Mouse (Mus musculus): ENCODE results near the gene Mthfsl.
"Not testable (repeated sequence)": the region's sequence is repeated elsewhere in the genome, so short reads cannot be mapped to it uniquely, and the experiment has no call there.

Gene Mthfsl

DNA sequence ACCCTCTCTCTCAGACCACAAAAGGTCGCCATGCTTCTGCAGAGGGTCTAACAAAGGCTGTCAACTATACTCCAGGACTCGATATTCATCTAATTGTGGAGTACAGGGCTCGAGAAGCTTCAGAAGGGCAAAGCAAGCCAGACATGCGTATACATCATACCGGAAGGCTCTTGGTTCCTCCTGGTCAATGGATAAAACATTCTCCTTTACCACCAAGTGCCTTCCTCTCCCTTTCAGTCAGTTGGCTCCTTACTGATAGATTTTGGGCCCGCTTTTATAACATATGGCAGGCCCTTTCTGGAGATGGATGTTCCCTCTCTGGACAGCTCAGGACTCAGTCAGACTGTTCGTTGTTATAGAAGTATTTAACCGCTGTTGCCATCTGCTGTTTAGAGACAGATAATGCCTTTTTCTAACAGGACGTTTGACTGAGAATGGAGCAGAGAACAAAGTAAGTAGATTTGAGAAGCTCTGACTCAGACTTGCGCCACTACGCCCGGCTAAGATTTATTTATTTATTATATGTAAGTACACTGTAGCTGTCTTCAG is at the start of gene Mthfsl:
Mthfsl (minus strand) TSS at position 308 of the 549 bp plus-strand sequence.
- in situ Hi-C loops (cut with MboI, MseI), result loop anchor here (5.0 kb wide), 1 partner anchor 173 kb away; the partner anchor contains the start of gene Zfp949

DNA sequence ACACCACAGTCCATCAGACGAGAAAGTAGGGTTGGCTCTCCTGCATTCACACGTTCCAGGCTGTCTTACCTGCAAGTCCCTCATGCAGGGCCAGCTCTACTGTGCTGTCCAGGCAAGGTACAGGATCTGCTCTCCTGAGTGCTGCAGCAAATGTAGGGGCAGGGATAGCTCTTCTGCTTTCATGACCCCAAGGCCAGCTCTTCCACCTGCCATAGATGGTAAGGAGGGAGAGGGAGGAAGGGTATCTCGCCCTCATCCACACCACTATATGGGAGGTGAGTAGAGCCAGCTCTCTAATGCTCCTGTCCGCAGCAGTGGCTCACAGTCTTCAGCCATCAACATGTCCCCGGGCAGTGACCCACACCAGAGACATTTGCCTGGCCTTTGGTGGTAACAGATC is 49.4 kb upstream of the Mthfsl start:
- in situ Hi-C loops (cut with MboI, MseI), result loop anchor here (5.0 kb wide), 1 partner anchor 148 kb away; no protein-coding TSS in a partner anchor

DNA sequence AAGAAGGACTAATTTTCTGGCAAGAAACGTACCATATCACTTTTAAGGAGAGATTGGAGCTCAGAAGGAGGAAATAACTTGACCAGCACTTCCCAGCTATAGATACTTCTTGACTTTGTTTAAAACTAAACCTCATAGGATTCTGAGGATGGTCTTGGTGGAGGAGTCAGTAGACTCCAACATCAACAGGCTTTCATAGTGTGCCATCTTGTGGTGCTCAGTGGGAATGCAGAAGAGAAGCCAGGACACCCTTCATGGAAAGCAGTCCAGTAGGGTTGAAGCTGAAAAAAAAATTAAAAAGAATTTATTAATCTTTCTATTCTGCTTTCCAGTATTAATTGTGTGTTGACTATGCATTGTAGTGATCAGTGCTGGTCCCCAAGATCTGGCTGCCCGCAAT is 26.6 kb upstream of the Mthfsl start:
- in situ Hi-C loops (cut with MboI, MseI), result not testable (repeated sequence)

DNA sequence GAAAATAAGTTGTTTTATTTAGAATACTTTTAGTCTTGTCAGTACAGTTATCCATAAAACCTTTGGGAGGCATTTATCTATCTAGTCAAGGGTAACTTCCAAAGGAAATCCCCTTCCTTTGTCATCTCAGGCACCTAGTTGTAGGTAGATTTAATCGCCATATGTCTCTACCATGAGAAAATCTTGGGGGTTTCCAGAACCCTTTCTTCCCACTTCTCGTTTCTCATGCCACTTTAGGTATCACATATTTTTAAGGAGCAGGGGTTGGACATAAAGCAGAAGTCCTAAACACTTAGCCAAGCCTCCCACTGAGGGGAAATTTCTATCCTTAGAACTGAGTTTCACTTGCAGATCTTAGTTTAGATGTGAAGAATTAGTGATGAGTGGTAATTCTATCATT is 25.9 kb upstream of the Mthfsl start:
- in situ Hi-C loops (cut with MboI, MseI), result not testable (repeated sequence)

GRCm38 (mm10) chr9:88735289-88735688 is 15.2 kb upstream of the Mthfsl start:
- in situ Hi-C loops (cut with MboI, MseI), result loop anchor here (10.0 kb wide), 1 partner anchor 220 kb away; the partner anchor contains the start of gene Bcl2a1a

GRCm38 (mm10) chr9:88733182-88733581 is 13.1 kb upstream of the Mthfsl start:
- in situ Hi-C loops (cut with MboI, MseI), result loop anchor here (10.0 kb wide), 1 partner anchor 222 kb away; the partner anchor contains the start of gene Bcl2a1a

DNA sequence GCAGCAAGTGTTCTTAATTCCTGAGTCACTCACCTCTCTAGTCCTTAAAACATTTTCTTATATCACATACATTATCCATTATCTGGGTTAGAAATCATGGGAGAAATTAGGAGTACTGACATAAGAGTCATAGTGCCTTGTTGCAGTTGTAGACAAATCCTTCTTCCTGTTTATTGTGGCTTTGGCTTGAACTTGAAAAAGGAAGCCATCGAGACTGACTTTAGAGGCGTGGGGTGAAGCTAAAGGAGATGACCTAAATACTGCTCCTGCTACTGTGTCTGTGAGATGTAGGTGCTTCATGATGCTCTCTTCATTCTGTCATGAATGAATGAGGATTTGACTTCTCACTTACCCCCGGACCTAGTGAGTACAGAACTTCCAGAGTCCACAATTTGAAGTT is 12.2 kb upstream of the Mthfsl start:
- in situ Hi-C loops (cut with MboI, MseI), result loop anchor here (10.0 kb wide), 1 partner anchor 222 kb away; the partner anchor contains the start of gene Bcl2a1a

DNA sequence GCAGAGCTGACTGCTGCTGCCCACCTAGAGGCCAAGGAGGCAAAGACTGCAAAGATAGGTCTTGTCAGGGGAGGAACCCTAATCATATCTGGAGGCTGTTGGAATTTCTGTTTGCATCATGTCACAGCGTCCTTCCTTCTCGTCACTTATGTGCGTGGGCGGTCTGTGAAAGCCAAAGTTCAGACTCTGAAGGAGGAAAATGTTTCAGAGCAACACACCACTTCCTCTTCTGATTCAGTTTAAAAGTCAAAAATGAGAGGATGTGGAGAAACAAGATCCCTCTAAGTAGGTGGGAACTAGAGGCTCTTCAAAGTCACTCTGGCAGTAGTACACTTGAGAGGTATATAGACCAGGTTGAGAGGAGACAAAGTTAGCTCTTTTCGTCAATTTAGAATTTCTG is 11.6 kb upstream of the Mthfsl start, which contains the start of gene Bcl2a1d:
Bcl2a1d (minus strand) TSS at position 187 of the 400 bp plus-strand sequence.
- in situ Hi-C loops (cut with MboI, MseI), result loop anchor here (10.0 kb wide), 1 partner anchor 223 kb away; the partner anchor contains the start of gene Bcl2a1a

DNA sequence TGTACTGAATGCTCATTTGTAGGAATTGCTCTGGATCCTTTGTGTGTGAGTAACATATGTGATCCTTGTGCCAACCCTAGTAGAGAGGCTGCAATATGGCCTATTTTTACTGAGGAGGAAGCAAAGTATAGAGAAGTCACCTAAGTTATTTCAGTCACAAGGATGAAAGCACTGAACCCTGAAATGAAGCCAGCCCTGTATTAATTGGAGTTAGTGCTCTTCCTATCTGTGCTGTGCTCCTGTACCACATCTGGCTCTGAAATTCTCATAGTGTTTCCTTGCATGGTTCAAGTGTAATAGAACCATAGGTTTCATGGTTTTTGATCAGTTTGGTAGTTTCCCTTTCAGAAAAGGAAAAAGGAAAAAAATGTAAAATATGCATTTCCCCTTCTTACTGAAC is 8.2 kb upstream of the Mthfsl start:
- in situ Hi-C loops (cut with MboI, MseI), result not testable (repeated sequence)

GRCm38 (mm10) chr9:88721628-88722027 is 1.5 kb upstream of the Mthfsl start:
- in situ Hi-C loops (cut with MboI, MseI), result loop anchor here (5.0 kb wide), 1 partner anchor 174 kb away; the partner anchor contains the start of gene Zfp949

- in situ Hi-C loops (cut with MboI, MseI), result not testable (repeated sequence)
Observed at GRCm38 (mm10) chr9:88719073-88719921, 799 bp downstream of the Mthfsl start.

GRCm38 (mm10) chr9:88718593-88718992 is 1.5 kb downstream of the Mthfsl start:
- in situ Hi-C loops (cut with MboI, MseI), result not testable (repeated sequence)

DNA sequence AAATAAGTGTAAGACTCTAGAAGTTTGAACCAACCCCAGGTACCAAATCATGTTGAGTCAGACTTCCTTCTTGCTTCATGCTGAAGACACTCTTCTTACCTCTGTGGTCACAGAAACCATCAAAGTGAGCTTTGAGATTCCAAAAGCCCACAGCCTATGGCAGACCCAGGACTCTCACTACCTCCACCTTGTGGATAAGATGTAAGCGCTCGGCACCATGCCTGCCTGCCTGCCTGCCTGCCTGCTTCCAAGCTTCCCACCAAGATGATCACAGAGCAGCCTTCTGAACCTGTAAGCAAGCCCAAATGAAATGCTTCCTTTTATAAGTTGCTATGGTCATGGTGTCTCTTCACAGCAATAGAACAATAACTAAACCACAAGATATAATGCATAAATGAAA is 2.0 kb downstream of the Mthfsl start:
- in situ Hi-C loops (cut with MboI, MseI), result not testable (repeated sequence)

DNA sequence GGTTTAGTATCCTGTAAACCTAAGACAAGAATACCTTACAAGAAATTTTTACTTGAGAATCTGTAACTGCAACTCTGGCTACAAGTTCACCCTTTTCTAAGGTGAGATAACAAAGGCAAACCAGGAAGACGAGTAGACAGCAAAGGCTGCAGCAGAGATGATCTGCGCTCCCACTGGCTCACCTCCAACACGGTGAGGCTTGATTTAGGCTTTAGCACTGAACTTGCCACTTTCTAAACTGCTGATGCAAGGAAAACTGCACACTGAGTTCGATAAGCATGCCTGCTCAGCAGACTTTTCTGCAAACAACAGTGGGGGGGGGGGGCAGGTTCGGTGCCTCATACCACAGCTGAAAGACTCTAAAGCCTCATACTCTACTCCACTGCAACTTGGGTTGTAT is 5.6 kb downstream of the Mthfsl start:
- in situ Hi-C loops (cut with MboI, MseI), result loop anchor here (5.0 kb wide), 1 partner anchor 503 kb away; no protein-coding TSS in a partner anchor

DNA sequence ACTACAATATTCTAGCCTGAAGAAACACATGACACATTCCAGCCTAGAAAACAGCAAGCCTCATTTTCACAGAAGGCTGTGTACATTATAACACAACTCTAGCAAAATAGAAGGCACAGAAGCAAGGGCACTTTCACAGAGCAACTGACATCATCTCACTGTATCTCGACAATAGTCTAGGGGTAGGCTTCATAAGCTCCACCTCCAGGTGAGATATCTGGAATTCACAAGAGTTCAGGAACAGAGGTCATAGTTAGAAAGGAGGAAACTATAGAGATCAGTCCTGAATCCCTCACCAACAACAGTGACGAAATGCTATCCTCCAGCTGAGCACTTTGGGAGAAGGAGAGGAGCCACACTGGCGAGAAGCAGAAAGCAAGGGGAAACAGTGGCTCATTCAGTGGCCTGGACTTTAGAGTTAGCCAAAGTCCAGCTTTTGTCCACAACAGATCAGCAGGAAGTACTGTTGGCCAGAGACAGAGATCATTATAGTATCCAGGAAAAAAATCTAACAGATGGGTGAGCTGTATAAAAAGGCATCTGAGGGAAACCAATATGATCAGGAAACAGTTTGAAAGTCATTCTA is 7.8 kb downstream of the Mthfsl start:
- in situ Hi-C loops (cut with MboI, MseI), result loop anchor here (5.0 kb wide), 1 partner anchor 505 kb away; no protein-coding TSS in a partner anchor

- in situ Hi-C loops (cut with MboI, MseI), result loop anchor here (5.0 kb wide), 1 partner anchor 506 kb away; no protein-coding TSS in a partner anchor
Observed at GRCm38 (mm10) chr9:88710910-88711438, 9.1 kb downstream of the Mthfsl start.

GRCm38 (mm10) chr9:88710439-88710838 is 9.7 kb downstream of the Mthfsl start:
- in situ Hi-C loops (cut with MboI, MseI), result loop anchor here (5.0 kb wide), 1 partner anchor 507 kb away; no protein-coding TSS in a partner anchor

GRCm38 (mm10) chr9:88709794-88710193 is 10.3 kb downstream of the Mthfsl start:
- in situ Hi-C loops (cut with MboI, MseI), result loop anchor here (5.0 to 10.0 kb wide), 2 partner anchors 255 to 508 kb away; no protein-coding TSS in a partner anchor

DNA sequence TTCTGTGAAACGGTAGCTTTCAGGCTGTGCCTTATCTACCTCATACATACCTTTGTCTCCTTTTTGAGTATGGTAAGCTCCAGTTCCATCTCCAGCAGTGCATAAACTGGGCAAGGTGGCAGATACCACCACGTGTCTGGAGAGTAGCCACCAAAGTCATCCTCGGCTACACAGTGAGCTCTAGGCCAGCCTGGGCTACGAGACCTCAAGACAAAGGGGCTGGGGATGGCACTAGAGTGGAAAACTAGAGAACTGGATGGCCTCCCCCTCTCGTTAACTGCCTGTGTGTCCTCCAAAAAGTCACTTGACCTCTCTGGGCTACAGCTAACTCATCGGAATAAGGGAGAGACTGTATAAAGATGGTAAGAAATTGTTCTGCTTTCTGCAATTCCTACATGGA is 10.8 kb downstream of the Mthfsl start:
- in situ Hi-C loops (cut with MboI, MseI), result loop anchor here (10.0 kb wide), 1 partner anchor 255 kb away; no protein-coding TSS in a partner anchor

- in situ Hi-C loops (cut with MboI, MseI), result loop anchor here (10.0 kb wide), 1 partner anchor 258 kb away; no protein-coding TSS in a partner anchor
Observed at GRCm38 (mm10) chr9:88706700-88707099, 13.4 kb downstream of the Mthfsl start.

- in situ Hi-C loops (cut with MboI, MseI), result loop anchor here (10.0 kb wide), 1 partner anchor 260 kb away; no protein-coding TSS in a partner anchor
Observed at GRCm38 (mm10) chr9:88705157-88705556, 14.9 kb downstream of the Mthfsl start.

Measured in T-helper 1 cell (primary cell).